Comparison of ENCODE assay signal across 10 mouse cellular contexts in genomic region chr13:41354591-41354990, GRCm38 (mm10).
DNase-seq lines count a peak whose midpoint lies in the region; ATAC-seq and TF ChIP-seq lines count a peak whose summit lies in the region.
"Had no signal": no experiment of that assay in that cellular context is flagged by ENCODE, and none has a peak within 500 bp of the region (broad histone marks: within the 10 kb centered on the region; RNA-seq: fewer than 3 reads in every experiment).

No protein-coding gene starts in this region.

- H3K9ac ChIP-seq in kidney, postnatal 0 days (ENCODE audit: low read depth, low read length) = no peak overlapping the region
- peak overlapping the region; percentile 44; the same call in 1 of the 2 replicates for H3K9ac ChIP-seq in forebrain, embryonic 12.5 days
- 0 out of 2 replicates have a peak overlapping the region, but pooled peaks have one; percentile 17 for H3K9ac ChIP-seq in hindbrain, embryonic 16.5 days (ENCODE audit: low read depth, low read length)
- peak overlapping the region; percentile 51 for H3K9ac ChIP-seq in neural tube, embryonic 12.5 days

- H3K36me3 ChIP-seq in kidney, postnatal 0 days (ENCODE audit: insufficient read depth, low read length) = no peaks in the 10 kb centered on the region
- no peaks in the 10 kb centered on the region for H3K36me3 ChIP-seq in forebrain, embryonic 12.5 days (replicated peaks)
- no peaks in the 10 kb centered on the region for H3K36me3 ChIP-seq in hindbrain, embryonic 16.5 days (ENCODE audit: control insufficient read depth, insufficient read depth, low read length)
- no peaks in the 10 kb centered on the region for H3K36me3 ChIP-seq in neural tube, embryonic 12.5 days
- H3K36me3 ChIP-seq in thymus, adult 2 months (ENCODE audit: control insufficient read depth, insufficient read depth, low read length) = no peaks in the 10 kb centered on the region
- H3K36me3 ChIP-seq: G1E had no signal

- no peaks in the 10 kb centered on the region for H3K27me3 ChIP-seq in kidney, postnatal 0 days (ENCODE audit: insufficient read depth, low read length)
- H3K27me3 ChIP-seq in forebrain, embryonic 12.5 days = no peaks in the 10 kb centered on the region
- H3K27me3 ChIP-seq in hindbrain, embryonic 16.5 days (replicated peaks; ENCODE audit: control insufficient read depth, insufficient read depth, low read length) = no peaks in the 10 kb centered on the region
- H3K27me3 ChIP-seq in neural tube, embryonic 12.5 days (replicated peaks) = no peaks in the 10 kb centered on the region
- H3K27me3 ChIP-seq in thymus, adult 2 months (ENCODE audit: control insufficient read depth, insufficient read depth, low read length) = no peaks in the 10 kb centered on the region

- H3K4me1 ChIP-seq in kidney, postnatal 0 days (replicated peaks; ENCODE audit: insufficient read depth, low read length) = peaks cover 29% of the 10 kb centered on the region
- peaks cover 55% of the 10 kb centered on the region for H3K4me1 ChIP-seq in forebrain, embryonic 12.5 days
- peaks cover 29% of the 10 kb centered on the region for H3K4me1 ChIP-seq in hindbrain, embryonic 16.5 days (ENCODE audit: control insufficient read depth, insufficient read depth, low read depth, low read length)
- peaks cover 41% of the 10 kb centered on the region for H3K4me1 ChIP-seq in neural tube, embryonic 12.5 days
- H3K4me1 ChIP-seq in thymus, adult 2 months (replicated peaks; ENCODE audit: control insufficient read depth, insufficient read depth, low read length) = peaks cover 7% of the 10 kb centered on the region

- 45% methylated on average over 6 of the region's 6 CpGs for WGBS in kidney, postnatal 0 days
- WGBS in forebrain, embryonic 12.5 days = 26% methylated on average over 6 of the region's 6 CpGs
- WGBS in hindbrain, embryonic 16.5 days = 51% methylated on average over 6 of the region's 6 CpGs
- 15% methylated on average over 6 of the region's 6 CpGs for WGBS in neural tube, embryonic 12.5 days
- WGBS in thymus, adult 2 months = 92% methylated on average over 6 of the region's 6 CpGs

- H3K4me3 ChIP-seq in kidney, postnatal 0 days (replicated peaks; ENCODE audit: low read depth, low read length) = no peak overlapping the region
- H3K4me3 ChIP-seq in forebrain, embryonic 12.5 days (replicated peaks) = 0 out of 2 replicates have a peak overlapping the region, but pooled peaks have one; percentile 5
- H3K4me3 ChIP-seq in hindbrain, embryonic 16.5 days (ENCODE audit: low read length) = no peak overlapping the region
- H3K4me3 ChIP-seq in neural tube, embryonic 12.5 days = peak overlapping the region; percentile 11; the same call in 1 of the 2 replicates
- no peak overlapping the region for H3K4me3 ChIP-seq in thymus, adult 2 months (ENCODE audit: control insufficient read depth, insufficient read depth, low read length)

- no peak for TF ChIP-seq POLR2A in thymus, adult 2 months (IDR thresholded peaks at IDR 0.05; ENCODE audit: control insufficient read depth, extremely low read depth, insufficient read depth, low read length, poor library complexity)

- H3K27ac ChIP-seq in kidney, postnatal 0 days = 0 out of 2 replicates have a peak overlapping the region, but pooled peaks have one; percentile 6
- peak overlapping the region; percentile 54; the same call in 1 of the 2 replicates for H3K27ac ChIP-seq in forebrain, embryonic 12.5 days
- no peak overlapping the region for H3K27ac ChIP-seq in hindbrain, embryonic 16.5 days (ENCODE audit: low read depth, low read length)
- no peak overlapping the region for H3K27ac ChIP-seq in neural tube, embryonic 12.5 days
- no peak overlapping the region for H3K27ac ChIP-seq in thymus, adult 2 months (ENCODE audit: control insufficient read depth, insufficient read depth, low read length)

- no peak for TF ChIP-seq CTCF in kidney, postnatal 0 days (IDR thresholded peaks at IDR 0.05; ENCODE audit: low read depth)
- TF ChIP-seq CTCF in thymus, adult 2 months (IDR thresholded peaks at IDR 0.05; ENCODE audit: borderline replicate concordance, control insufficient read depth, extremely low read depth, insufficient read depth, low read length, poor library complexity) = no peak

- H3K4me2 ChIP-seq in kidney, postnatal 0 days (ENCODE audit: low read length) = peak overlapping the region; percentile 33
- H3K4me2 ChIP-seq in forebrain, embryonic 12.5 days = peak overlapping the region; percentile 35
- H3K4me2 ChIP-seq in hindbrain, embryonic 16.5 days (ENCODE audit: low read length) = peak overlapping the region; percentile 23
- H3K4me2 ChIP-seq in neural tube, embryonic 12.5 days (replicated peaks) = peak overlapping the region; percentile 55

- no peak for ATAC-seq in kidney, postnatal 0 days (replicated peaks; ENCODE audit: low FRiP score, low read depth)
- no peak for ATAC-seq in forebrain, embryonic 12.5 days (ENCODE audit: low FRiP score)
- ATAC-seq in hindbrain, embryonic 16.5 days = no peak
- ATAC-seq in neural tube, embryonic 12.5 days (ENCODE audit: low FRiP score, low read depth) = no peak

- no peak for DNase-seq in kidney, postnatal 0 days (ENCODE audit: low spot score)
- DNase-seq in kidney, postnatal 14 days = no peak
- no peak for DNase-seq in thymus, adult 2 months
- no peak for DNase-seq in liver
- no peak for DNase-seq in retina, postnatal 1 day
- DNase-seq: gastrocnemius, postnatal 36 days had no signal

- no peaks in the 10 kb centered on the region for H3K9me3 ChIP-seq in kidney, postnatal 0 days (replicated peaks; ENCODE audit: low read length)
- H3K9me3 ChIP-seq in forebrain, embryonic 12.5 days = no peaks in the 10 kb centered on the region
- no peaks in the 10 kb centered on the region for H3K9me3 ChIP-seq in hindbrain, embryonic 16.5 days (ENCODE audit: control insufficient read depth, low read length)
- H3K9me3 ChIP-seq in neural tube, embryonic 12.5 days = no peaks in the 10 kb centered on the region
- H3K9me3 ChIP-seq: G1E had no signal

Comparison
In these comparisons a context has a peak if more than half of its experiments do, and no peak if none do; other contexts are left out.
1. H3K27ac ChIP-seq: peak in kidney, postnatal 0 days (single experiment) and forebrain, embryonic 12.5 days (single experiment); none in hindbrain, embryonic 16.5 days (single experiment), neural tube, embryonic 12.5 days (single experiment) and thymus, adult 2 months (single experiment).
2. H3K4me3 ChIP-seq: peak in forebrain, embryonic 12.5 days (single experiment) and neural tube, embryonic 12.5 days (single experiment); none in kidney, postnatal 0 days (single experiment), hindbrain, embryonic 16.5 days (single experiment) and thymus, adult 2 months (single experiment).
3. Peak in every context shown above with its lines, with median percentiles within 50 percentile points of each other: H3K4me2 ChIP-seq.